Mouse (Mus musculus) heart, embryonic 13.5 days (tissue): ENCODE results near the gene 9130204L05Rik. TPM values are rescaled to one million over a fixed set of nuclear protein-coding genes. Genes with fewer than 3 reads are reported as not detected.

Source experiments
- ATAC-seq: fragments of 200-750 bp; cut with Nextera tagmentation; 2 replicates; pipeline ENCODE4 v1.8.0; 2017; ENCODE audit warnings: moderate TSS enrichment; ENCODE audit not compliant: insufficient number of reproducible peaks, low FRiP score, low TSS enrichment; ENCODE audit errors: extremely low read depth
- H3K27ac ChIP-seq: fragments of 300-500 bp; sonication (generic); replicated peaks from 2 replicates; pipeline ENCODE4 v1.5.1; 2015; ENCODE audit warnings: moderate library complexity, mild to moderate bottlenecking, inconsistent platforms
- H3K27me3 ChIP-seq: fragments of 300-500 bp; sonication (generic); replicated peaks from 2 replicates; pipeline ENCODE4 v1.6.1; 2015; ENCODE audit warnings: mild to moderate bottlenecking, inconsistent platforms
- H3K36me3 ChIP-seq: fragments of 300-500 bp; sonication (generic); 2 replicates; pipeline ENCODE4 v1.6.1; 2015; ENCODE audit warnings: mild to moderate bottlenecking, inconsistent platforms
- H3K4me1 ChIP-seq: fragments of 300-500 bp; sonication (generic); 2 replicates; pipeline ENCODE4 v1.6.1; 2015; ENCODE audit warnings: inconsistent platforms
- H3K4me2 ChIP-seq: fragments of 300-500 bp; sonication (generic); 2 replicates; pipeline ENCODE4 v1.6.1; 2015; ENCODE audit warnings: inconsistent platforms, mild to moderate bottlenecking, moderate library complexity
- H3K4me3 ChIP-seq: fragments of 300-500 bp; sonication (generic); 2 replicates; pipeline ENCODE4 v1.5.1; 2015; ENCODE audit warnings: moderate library complexity, mild to moderate bottlenecking, inconsistent platforms
- H3K9ac ChIP-seq: fragments of 300-500 bp; sonication (generic); 2 replicates; pipeline ENCODE4 v1.6.1; 2015; ENCODE audit warnings: inconsistent platforms, mild to moderate bottlenecking, moderate library complexity
- H3K9me3 ChIP-seq: fragments of 300-500 bp; sonication (generic); 2 replicates; pipeline ENCODE4 v1.6.1; 2016; ENCODE audit warnings: inconsistent platforms
- WGBS: fragments of 180-500 bp; shearing (Covaris S2); methylation state at CpG from one replicate; pipeline ENCODE4 v1.1.7; 2015; ENCODE audit warnings: mixed read lengths; 5-methylcytosine and 5-hydroxymethylcytosine counted together
- polyA plus RNA-seq: library from polyadenylated mRNA; unstranded; fragments of >200 nt; fragmentation: Nextera tagmentation; extraction: Ambion mirVana; gene quantifications from 2 replicates; pipeline ENCODE4 v1.2.1, GENCODE M21; 2015

The 9130204L05Rik gene
- polyA plus RNA-seq: not detected in 2 replicates

- no peak within 1 kb of the TSS for H3K27ac ChIP-seq
- WGBS: 46% methylated on average over 2 of the region's 2 CpGs
- peaks cover 15% of the 10 kb centered on the region; the same call in 1 of the 2 replicates for H3K9me3 ChIP-seq
- H3K4me3 ChIP-seq: no peak within 1 kb of the TSS
- ATAC-seq: no peak
- H3K4me2 ChIP-seq: no peak within 1 kb of the TSS
- H3K36me3 ChIP-seq: no peaks in the 10 kb centered on the region
- H3K4me1 ChIP-seq: no peaks in the 10 kb centered on the region
- H3K27me3 ChIP-seq: no peaks in the 10 kb centered on the region
- no peak within 1 kb of the TSS for H3K9ac ChIP-seq
Measured at GRCm38 (mm10) chr3:91090703-91091102, at the start of gene 9130204L05Rik. 9130204L05Rik (minus strand) TSS chr3:91090803.

GRCm38 (mm10) chr3:91108696-91109095 is 18.1 kb upstream of the 9130204L05Rik start:
- Histone ChIP-seq H3K9ac (no peak overlapping the region), H3K4me1 (no peaks in the 10 kb centered on the region), H3K27me3 (no peaks in the 10 kb centered on the region), H3K4me3 (no peak overlapping the region), H3K9me3 (peaks cover 10% of the 10 kb centered on the region; the same call in 1 of the 2 replicates), H3K27ac (no peak overlapping the region), H3K36me3 (no peaks in the 10 kb centered on the region), H3K4me2 (no peak overlapping the region)
- ATAC-seq: no peak

GRCm38 (mm10) chr3:91059211-91059610 is 31.4 kb downstream of the 9130204L05Rik start:
- peaks cover 6% of the 10 kb centered on the region; the same call in 1 of the 2 replicates for H3K9me3 ChIP-seq
- no peaks in the 10 kb centered on the region for H3K36me3 ChIP-seq
- no peak overlapping the region for H3K27ac ChIP-seq
- ATAC-seq: no peak
- H3K4me3 ChIP-seq: no peak overlapping the region
- H3K4me2 ChIP-seq: no peak overlapping the region
- WGBS: 6% methylated on average over 1 of the region's 1 CpGs
- H3K9ac ChIP-seq: no peak overlapping the region
- no peaks in the 10 kb centered on the region for H3K4me1 ChIP-seq
- no peaks in the 10 kb centered on the region for H3K27me3 ChIP-seq

GRCm38 (mm10) chr3:91052654-91053053 is 37.9 kb downstream of the 9130204L05Rik start:
- WGBS: 8% methylated on average over 1 of the region's 1 CpGs
- ATAC-seq: no peak
- H3K27ac ChIP-seq: no peak overlapping the region
- no peak overlapping the region for H3K9ac ChIP-seq
- no peaks in the 10 kb centered on the region for H3K4me1 ChIP-seq
- H3K27me3 ChIP-seq: no peaks in the 10 kb centered on the region
- H3K4me2 ChIP-seq: no peak overlapping the region
- H3K9me3 ChIP-seq: 0 out of 2 replicates have a peak, but pooled peaks cover 9% of the 10 kb centered on the region
- H3K4me3 ChIP-seq: no peak overlapping the region
- no peaks in the 10 kb centered on the region for H3K36me3 ChIP-seq
